Mouse (Mus musculus): ENCODE data around the gene 2700081O15Rik. TPM values are rescaled to one million over a fixed set of nuclear protein-coding genes. Genes with fewer than 3 reads are reported as not detected.

Gene 2700081O15Rik
- total RNA-seq, 2 experiments from 2014 or later = 11.5 to 11.8 TPM

Small RNAs within 50 kb of the gene (microRNA-seq; reads per million reads assigned to microRNA genes)
- gene Mir6991 = 0 to 0.81 reads per million in 2 experiments

Other genes with a start within 250 kb of the 2700081O15Rik start
- gene Otub1, start 211.3 kb upstream of the 2700081O15Rik start, total RNA-seq (2021) = 10 to 100 TPM; 73.8 to 78.7 TPM
- 100 to 1,000 TPM; 344 to 429 TPM for gene Cox8a, start 200.0 kb upstream of the 2700081O15Rik start, total RNA-seq (2021)
- gene Naa40, start 176.4 kb upstream of the 2700081O15Rik start, total RNA-seq (2021) = 10 to 100 TPM; 14.2 to 14.9 TPM
- 1 to 10 TPM; 4.0 to 6.5 TPM for gene Rcor2, start 150.3 kb upstream of the 2700081O15Rik start, total RNA-seq (2021)
- 10 to 100 TPM; 43.3 to 49.9 TPM for gene Mark2, start 75.8 kb upstream of the 2700081O15Rik start, total RNA-seq (2021)
- 10 to 100 TPM; 12.9 to 14.9 TPM for gene Spindoc, start 34.6 kb upstream of the 2700081O15Rik start, total RNA-seq (2021)
- gene Rtn3, start 65.7 kb downstream of the 2700081O15Rik start, total RNA-seq (2021) = 10 to 100 TPM; 70.9 to 79.7 TPM
- gene Atl3, start 76.4 kb downstream of the 2700081O15Rik start, total RNA-seq (2021) = 10 to 100 TPM; 12.6 to 17.2 TPM
- 100 to 1,000 TPM; 122 to 149 TPM for gene Pla2g16, start 139.8 kb downstream of the 2700081O15Rik start, total RNA-seq (2021)
- 1 to 10 TPM in 1 of 2 experiments, under 1 TPM in 1; 0.35 to 3.4 TPM for gene Lgals12, start 189.6 kb downstream of the 2700081O15Rik start, total RNA-seq (2021)
- not detected for gene Hrasls5, start 194.9 kb downstream of the 2700081O15Rik start, total RNA-seq (2021)